Mouse (Mus musculus) left cerebral cortex, postnatal 4 days (tissue): ENCODE measurements around the gene Klf16. TPM values are rescaled to one million over a fixed set of nuclear protein-coding genes. Genes with fewer than 3 reads are reported as not detected.

Source experiments
- DNase-seq: peaks from one replicate; pipeline ENCODE4 v3.0.0-alpha.2; 2022
- intact Hi-C: fragments of 180-260 bp; cut with DNase I; formaldehyde crosslinking; loops from one replicate; pipeline ENCODE4 v1.15.1; 2025
- total RNA-seq, 2 experiments: library from RNA; stranded (reverse); gene quantifications; 2 replicates each; pipeline ENCODE4 v1.2.3; 2021

Klf16 gene
- total RNA-seq, 2 experiments from 2014 or later, result 34.1 to 35.5 TPM

DNA sequence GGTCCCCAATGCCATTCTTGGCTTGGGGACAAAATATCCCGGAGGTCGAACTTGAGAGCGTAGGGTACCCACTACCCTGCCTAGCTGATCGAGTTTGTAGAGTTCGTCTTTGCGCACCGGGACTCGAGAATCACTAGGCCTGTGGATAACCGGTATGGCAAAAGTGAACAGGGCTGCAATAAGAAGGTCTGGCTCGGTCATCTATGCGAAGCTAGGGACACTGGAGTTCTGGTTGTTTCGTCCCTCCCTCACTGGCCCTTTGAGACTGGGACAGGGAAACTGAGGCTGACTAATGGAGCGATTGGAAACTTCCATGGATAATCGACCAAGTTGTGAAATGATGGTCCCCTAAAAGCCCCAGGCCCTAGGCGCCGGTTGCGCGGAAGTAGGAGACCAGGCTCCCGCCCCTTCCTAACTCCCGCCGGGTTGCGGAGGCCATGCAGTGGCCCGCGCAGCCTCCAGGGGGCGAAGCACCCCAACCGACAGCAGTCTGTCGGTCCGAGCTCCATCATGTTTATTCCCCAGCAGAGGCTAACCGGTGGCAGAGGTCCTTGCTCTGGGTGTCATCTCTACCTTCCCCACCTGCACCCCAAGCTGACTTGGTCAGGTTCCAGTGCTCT, 1.1 kb upstream of the Klf16 start:
- intact Hi-C loops, result loop anchor here (5.0 kb wide), 1 partner anchor 109 kb away; no protein-coding TSS in a partner anchor
- DNase-seq, result peak; percentile 83

DNA sequence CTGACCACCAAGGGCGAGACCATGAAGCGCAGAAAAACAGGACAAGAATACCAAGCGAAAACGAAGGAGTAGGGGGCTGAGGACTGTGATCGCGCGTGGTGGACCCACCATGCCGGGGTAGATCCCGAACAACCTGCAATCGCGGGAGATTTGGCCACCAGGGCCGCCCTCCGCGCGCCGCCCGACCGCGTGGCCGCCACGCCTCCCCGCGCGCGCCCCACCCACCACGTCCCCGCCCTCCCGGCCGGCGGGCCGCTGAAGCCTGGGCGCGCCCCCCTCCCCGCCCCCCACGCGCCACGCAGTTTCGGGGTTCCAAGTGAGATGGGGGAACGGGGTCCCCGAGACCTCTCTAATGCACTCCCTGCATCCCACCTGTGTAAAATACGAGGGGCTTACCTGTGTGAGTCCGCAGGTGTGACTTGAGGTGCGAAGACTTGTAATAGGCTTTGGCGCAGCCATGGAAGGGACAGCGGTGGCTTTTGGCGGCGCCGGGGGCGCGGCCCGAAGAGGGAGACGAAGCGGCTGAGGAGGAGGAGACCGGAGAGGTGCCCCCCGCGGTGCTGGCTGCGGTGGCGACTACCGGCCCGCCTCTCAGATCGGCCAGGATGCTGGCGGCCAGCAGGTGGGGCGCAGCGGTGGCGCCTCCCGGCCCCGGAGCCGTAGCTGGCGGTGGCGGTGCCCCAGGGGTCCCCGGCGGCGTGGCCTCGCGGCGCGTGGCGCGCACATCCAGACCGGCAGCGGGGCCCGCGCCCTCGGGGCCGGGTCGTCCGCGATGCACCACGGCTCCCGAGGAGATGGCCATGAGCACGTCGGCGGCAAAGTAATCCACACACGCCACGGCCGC, 548 bp downstream of the Klf16 start:
- intact Hi-C loops, result loop anchor here (5.0 kb wide), 1 partner anchor 111 kb away; no protein-coding TSS in a partner anchor

DNA sequence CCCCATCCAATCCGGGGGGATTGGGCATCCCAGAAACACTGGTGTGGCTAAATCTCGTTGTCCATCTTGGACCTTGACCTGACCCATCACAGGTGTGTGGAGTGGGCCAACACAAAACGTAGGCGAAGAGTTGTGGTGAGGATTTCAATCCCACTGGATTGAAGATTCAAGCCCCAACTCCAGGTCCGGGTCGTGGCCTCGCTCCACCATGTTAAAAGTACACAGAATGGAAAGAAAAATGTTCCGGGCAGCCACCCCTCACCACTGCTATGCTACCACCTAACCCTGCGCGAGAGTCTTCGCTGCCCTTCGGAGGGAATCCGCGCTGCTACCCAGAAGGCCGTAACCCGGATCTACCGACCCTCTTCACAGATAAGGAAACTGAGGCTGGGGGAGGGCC, 1.2 kb downstream of the Klf16 start:
- intact Hi-C loops, result loop anchor here (5.0 kb wide), 1 partner anchor 111 kb away; no protein-coding TSS in a partner anchor
- no peak for DNase-seq

More for the DNA sequence above, 548 bp downstream of the Klf16 start:
- peak; percentile 65 for DNase-seq

DNA sequence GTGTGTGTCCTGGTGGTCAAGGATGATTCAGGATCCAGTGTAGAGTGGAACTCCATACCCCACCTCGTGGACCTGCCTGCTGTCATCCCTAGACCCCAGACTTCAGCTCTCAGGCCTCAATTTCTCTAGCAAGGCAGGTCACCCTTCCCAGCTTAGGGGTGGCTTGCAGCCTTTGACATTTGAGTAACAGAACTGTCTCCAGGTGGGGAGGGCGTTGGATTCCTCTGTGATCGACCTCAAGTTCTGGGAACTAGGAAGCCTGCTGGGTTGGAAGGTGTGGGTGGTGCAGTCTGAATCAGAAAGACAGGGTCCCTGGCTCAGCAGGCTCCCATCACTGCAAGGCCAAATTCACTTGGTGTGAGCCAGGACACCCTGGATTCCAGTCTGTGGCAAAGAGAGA, 2.2 kb downstream of the Klf16 start:
- intact Hi-C loops, result loop anchor here (5.0 kb wide), 1 partner anchor 112 kb away; no protein-coding TSS in a partner anchor
- DNase-seq, result no peak

DNA sequence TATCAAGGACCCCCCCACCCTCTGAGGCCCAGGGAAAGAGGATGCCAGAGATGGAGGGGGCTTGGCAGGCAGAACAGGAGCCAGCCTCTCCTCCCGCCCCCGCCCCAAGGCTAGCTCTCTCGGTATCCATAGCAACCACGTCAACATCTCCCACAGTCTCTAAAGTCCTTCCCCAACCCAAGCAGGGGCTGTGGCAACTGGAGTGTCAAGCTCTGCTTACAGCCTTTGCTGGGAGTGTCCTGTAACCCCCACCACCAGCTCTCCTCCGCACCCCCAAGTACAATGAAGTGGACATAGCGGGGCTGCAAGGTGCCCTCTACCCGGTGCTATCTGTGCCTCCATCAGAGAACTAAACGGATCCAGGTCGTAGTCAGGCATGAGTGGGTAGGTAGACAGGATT, 3.2 kb downstream of the Klf16 start:
- intact Hi-C loops, result no loop called here
- no peak for DNase-seq

DNA sequence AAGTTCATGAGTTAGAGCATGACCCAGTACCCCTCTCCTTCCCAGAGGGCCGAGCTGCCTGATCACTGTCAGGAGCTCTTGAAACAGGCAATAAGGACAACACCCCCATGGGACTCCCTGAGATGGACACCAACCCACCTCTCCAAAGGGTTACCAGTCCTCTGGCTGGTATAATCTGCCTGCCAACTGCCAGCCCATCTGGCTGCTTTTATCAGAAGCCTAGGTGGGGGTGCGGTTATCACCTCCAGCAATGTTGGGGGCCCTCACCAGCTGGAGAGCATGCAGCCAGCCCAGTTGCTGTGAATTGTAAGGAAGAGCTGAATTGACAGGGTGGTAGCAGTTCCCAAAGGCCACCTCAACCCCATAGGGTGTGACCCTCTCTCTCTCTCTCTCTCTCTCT, 4.6 kb downstream of the Klf16 start:
- DNase-seq, result no peak
- intact Hi-C loops, result no loop called here

DNA sequence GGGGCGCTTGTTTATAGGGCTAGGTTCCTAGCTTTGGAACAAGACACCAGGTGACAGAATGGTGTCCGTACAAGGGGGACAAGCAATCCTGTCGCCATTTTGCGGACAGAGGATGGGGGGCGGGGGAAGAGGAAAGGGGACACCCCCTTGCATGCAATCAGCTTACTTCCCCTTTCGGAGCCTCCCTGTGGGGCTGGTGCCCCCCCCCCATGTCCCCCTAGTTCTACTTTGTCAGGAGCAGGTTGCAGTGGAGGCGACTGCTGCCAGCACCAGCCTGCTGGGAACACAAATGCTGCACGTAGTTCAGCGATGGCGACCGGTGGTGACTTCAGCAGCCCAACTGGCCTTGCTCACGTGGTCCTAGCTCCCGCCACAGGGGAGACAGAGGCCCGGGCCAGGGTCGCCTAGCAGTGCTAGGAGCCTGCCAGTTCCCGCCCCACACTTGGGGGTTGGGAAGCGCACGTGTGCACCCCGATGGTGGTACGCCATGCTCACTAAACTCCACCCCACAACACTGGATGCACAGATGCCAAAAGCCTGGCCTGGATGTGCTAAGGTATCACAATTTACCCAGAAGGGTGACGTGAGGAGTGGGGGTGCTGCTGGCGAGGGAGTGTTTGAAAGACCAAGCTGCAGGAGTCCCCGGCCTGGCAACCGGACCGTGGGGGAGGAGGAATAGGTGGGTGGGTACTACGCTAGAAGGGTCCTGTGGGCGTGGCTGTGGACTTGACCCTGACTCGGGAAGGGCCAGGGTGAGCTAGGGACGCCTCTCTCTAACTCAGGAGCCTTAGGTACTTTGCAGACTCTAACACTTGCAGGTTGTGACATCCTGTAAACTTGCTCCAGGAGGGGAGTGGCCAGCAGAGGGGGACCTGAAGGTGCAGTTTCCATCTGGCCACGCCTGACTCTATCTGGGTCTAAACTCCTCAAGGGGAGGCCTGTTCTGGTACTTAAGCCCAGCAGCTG, 6.0 kb downstream of the Klf16 start:
- DNase-seq, result peak; percentile 82
- intact Hi-C loops, result no loop called here

DNA sequence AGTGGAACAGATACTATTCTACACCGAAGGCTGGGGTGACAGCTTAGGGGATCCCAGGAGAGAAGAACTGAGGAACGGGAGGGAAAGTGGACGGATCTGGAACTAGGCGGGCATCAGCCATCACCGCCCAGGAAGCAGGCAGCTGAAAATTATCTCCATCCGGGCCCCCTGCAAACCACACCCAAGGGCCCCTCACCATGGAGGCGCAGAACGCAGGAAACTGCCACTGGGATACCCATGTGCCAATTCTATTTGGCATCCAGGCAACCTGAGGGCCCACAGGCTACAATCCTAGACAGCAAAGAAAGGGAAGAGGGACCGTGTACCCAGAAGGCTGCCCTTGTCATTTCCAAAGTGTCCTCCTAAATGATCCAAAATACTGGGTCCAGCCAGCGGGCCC, 6.7 kb downstream of the Klf16 start:
- intact Hi-C loops, result no loop called here
- DNase-seq, result no peak

DNA sequence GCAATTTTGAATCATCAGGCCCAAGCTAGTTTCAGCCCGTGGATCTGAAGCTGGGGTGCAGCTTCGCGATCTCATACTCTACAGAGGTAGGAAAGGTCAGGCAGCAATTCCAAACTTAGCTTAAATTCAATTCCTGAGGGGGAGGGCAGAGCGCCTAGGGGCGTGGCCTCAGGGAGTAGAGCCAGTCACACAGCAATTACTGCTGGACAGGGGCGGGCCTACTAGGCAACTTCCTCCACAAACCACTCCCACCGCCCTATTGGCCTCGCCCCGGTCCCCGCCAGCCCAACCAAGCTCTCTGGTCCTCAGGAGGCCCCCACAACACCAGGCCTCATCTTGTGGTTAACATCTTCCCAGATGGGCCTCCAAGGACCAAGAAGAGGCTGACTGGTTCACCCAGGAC, 7.5 kb downstream of the Klf16 start:
- intact Hi-C loops, result no loop called here
- no peak for DNase-seq

DNA sequence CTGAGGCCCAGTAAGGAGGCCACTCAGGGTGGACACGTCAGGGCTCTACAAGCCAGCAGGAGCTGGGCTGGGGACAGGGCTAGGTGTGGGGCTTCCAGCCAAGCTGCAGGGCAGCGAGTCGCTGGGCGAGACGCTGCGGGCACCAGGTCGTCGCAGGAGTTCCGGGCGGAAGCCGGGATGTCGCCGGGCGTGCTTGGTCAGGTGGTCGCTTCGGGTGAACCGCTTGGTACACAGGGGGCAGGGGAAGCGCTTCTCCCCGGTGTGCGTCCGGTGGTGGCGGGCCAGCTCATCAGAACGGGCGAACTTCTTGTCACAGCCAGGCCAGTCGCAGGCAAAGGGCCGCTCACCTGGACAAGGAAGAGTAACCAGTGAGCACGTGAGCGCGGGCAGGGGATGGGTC, 8.2 kb downstream of the Klf16 start:
- DNase-seq, result no peak
- intact Hi-C loops, result no loop called here

DNA sequence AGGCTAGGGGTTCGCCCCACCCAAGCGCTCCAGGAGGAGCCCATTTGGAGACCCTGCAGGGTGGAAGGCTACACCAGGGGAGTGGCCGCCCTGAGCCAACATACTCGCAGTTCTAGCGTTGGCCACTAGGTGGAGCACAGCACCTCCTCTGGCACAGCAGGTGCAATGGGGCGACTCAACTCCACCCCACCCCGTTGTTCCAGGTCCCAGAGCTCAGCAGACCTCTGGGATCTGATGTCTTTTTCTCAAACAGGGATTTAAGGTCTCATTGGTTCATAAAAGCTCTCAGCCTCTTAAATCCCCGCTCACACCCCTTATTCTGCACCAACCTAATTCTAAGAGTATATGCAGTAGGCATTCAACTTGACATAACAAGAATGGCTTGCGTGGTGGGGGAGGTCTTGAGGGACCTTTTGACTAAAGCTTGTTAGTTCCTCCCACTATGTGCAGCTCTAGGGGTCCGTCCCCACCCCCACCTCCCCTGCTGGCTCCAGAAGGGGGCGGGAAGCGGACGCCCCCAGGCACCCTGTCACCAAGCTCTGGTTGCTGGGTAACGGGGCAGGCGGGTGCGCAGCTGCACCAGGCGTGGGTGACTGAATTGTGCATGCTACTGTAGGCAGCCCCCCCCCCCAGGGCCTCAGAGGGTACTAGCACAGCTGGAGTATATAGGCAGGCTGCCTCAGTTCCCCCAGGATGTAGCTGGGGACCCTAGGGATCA, 10.6 kb downstream of the Klf16 start:
- intact Hi-C loops, result no loop called here
- peak; percentile 88 for DNase-seq

DNA sequence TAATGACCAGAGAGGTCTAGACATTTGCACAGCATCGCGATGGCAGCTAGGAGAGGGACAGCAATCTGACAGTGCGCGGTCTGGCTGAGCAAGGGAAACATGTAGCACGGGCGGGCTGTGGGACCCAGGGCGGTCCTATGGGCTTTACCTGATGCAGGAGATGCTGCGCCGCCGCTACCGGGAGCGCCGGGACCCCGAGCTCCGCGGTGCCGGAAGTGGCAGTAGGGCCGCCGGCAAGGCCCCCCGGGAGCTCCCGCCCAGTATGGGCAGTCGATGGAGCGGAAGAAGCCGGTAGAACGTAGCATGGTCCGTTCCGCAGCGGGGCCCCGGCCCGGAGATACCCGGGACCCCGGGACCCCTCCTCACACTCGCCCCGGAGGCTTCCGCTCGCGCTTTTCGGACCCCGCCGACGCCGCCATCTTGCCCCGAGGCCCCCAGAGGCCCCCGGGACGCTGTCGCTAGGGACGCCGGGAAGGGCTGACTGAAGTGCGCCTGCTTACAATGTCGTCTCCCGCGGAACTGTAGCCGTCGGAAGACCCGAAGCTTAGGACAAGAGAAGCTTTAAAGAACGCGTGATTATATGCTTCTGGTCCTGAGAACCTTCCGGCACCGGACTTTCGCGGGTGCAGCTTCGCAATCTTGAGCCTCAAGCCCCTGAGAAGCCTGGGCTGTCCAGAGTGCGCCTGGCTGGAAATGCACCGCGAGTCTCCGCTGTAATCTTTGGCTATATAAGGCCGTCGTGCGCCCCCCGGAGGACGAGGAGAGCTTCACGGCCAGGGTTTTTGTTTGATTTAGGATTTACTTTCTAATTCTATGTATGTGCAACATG, 15.8 kb downstream of the Klf16 start, which contains the start of gene Rexo1:
TSS of gene Rexo1 (minus strand) at position 445 of the 829 bp plus-strand sequence.
- DNase-seq, result peak; percentile 94
- intact Hi-C loops, result loop anchor here (5.0 kb wide), 1 partner anchor 114 kb away; no protein-coding TSS in a partner anchor

DNA sequence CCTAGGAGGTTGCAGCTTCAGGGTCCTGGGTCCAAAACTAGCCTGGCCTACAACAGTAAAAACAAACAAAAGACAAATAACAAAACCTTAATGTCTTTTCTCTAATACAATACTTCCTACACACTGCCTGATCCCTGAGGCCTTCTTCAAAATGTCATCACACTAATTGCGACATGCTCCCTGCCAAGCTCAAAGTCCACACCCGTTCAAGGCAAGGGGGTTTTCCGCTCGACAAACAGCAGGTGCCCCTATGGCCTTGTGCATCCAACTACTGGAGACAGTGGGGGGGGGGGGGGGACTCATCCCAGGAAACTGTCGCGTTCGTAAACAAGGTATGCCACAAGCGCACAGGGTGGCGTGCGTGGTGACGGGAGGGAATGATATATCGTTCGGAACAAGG, 16.5 kb downstream of the Klf16 start:
- DNase-seq, result no peak
- intact Hi-C loops, result loop anchor here (5.0 kb wide), 1 partner anchor 113 kb away; no protein-coding TSS in a partner anchor

DNA sequence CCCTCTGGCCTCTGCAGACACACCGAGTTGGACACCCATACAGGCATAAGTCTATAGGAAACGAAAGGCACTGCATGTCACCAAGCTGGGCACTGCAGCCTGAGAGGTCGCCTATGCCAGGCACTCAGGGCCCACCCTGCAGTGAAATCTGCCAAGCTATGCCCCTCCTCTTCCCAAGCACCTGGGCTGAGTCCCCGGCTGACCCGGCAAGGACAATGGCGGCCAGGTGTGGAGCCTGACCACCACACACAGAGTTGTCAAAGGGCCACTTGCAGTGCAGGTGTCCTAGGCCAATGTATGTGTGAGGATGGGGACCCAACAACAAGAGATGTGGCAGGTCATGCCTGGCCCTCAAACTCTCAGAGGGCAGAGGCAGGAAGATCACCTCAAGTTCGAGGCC, 17.7 kb downstream of the Klf16 start:
- no peak for DNase-seq
- intact Hi-C loops, result no loop called here

DNA sequence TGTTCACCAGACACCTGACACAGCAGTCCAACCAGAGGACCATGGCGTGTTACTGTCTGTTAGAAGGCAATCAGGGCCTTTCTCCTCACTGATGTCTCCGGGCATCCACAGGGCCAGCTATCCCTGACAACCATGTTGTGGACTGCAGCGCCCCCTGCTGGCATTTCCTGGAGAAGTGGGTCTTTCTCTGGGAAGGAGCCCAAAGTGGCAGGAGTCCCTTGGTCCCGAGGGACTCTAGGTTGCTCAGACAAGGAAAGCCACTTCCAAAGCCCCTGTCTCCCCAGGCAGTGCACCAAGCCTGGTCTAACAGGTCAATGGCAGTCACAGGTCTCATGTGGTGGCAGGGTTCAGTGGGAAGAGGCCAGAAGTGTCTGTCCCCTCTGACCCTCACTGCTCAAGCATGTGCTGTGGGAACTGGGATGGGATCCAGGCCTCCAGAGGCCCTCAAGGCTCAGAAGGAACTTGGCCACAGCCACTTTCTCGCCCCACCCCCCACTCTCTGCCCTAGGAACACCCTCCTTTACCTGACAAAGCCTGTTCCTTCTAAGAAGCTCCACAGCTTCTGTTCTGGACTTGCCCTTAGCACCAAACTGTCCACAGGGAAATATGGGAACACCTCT, 19.7 kb downstream of the Klf16 start:
- intact Hi-C loops, result no loop called here
- peak; percentile 87 for DNase-seq

DNA sequence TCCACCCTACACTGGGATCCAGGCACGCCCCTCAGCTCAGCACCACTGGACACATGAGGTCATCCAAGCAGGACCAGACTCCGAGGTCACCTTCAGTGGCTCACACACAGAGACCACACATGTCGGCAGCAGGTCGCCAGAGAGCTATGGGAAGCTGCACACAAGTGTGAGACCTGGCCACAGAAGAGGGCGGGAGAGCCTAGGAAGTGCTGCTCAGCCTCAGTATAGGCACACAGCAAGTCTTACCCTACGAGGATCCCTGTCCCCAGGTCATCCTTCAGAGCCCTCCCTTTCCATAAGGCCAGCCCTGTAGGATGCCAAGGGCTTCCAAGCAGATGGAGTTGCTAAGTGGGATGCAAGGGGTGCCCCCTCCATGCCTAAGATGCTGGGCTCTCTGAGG, 23.1 kb downstream of the Klf16 start:
- intact Hi-C loops, result no loop called here
- no peak for DNase-seq

DNA sequence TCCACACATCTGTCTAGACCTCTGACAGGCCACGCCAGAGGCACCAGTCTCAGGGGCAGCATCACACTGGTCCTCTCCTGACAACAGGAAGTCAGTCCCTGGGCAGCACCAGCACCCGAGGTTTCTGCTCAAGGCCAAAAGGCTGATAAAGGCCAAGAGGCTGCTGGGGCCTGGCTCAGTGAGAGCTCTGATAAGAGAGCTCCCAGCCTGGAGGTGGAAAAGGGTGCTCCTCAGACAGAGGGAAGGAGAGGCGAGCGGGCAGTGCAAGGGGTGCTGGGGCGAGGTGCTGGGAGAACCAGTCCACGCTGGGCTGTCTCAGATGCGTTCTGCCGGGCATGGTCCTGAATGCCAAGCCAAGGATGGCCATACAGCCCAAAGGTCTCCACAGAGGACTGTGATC, 23.5 kb downstream of the Klf16 start:
- intact Hi-C loops, result no loop called here

DNA sequence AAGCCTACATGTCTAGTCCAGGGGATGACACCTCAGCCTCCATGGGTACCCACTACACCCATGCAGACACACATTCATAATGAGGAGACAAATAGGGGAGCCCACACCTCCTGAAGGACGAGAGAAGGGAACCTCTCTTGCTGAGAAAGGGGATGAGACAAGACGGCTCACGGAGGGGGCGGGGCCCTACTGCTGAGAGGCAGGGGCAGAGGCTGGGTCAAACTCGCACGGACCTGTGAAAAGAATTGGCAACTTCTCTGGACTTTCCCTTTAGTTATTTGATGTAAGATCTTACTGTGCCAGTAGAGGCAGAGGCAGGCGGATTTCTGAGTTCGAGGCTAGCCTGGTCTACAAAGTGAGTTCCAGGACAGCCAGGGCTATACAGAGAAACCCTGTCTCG, 24.8 kb downstream of the Klf16 start:
- DNase-seq, result no peak
- intact Hi-C loops, result no loop called here

More for the DNA sequence above, 23.5 kb downstream of the Klf16 start:
- DNase-seq, result no peak

DNA sequence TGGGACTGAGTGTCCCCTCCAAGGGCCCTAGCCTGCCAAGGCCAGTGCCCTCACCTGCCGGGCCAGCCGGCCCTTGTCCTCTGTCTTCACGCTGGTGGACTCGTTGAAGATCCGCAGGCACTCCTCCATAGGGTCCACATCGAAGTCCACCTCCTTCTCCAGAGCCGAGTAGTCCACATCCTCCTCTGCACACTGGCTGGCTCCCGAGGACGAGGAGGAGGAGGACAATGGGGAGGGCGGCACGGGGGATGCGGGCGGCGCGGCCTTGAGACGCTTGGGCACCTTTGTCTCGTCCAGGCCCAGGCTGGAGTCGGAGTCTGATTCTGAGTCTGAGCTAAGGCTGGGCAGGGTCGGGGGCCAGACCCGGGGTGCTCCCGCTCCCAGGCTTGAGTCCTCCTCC, 27.8 kb downstream of the Klf16 start:
- intact Hi-C loops, result no loop called here
- no peak for DNase-seq
